Mouse (Mus musculus): ENCODE measurements at regions not wholly inside any gene's neighbourhood (a gene's known extent, or its start where the extent isn't known, plus 50 kb on each side); places are given as distances from the start of the nearest gene placed in this dataset.

DNA sequence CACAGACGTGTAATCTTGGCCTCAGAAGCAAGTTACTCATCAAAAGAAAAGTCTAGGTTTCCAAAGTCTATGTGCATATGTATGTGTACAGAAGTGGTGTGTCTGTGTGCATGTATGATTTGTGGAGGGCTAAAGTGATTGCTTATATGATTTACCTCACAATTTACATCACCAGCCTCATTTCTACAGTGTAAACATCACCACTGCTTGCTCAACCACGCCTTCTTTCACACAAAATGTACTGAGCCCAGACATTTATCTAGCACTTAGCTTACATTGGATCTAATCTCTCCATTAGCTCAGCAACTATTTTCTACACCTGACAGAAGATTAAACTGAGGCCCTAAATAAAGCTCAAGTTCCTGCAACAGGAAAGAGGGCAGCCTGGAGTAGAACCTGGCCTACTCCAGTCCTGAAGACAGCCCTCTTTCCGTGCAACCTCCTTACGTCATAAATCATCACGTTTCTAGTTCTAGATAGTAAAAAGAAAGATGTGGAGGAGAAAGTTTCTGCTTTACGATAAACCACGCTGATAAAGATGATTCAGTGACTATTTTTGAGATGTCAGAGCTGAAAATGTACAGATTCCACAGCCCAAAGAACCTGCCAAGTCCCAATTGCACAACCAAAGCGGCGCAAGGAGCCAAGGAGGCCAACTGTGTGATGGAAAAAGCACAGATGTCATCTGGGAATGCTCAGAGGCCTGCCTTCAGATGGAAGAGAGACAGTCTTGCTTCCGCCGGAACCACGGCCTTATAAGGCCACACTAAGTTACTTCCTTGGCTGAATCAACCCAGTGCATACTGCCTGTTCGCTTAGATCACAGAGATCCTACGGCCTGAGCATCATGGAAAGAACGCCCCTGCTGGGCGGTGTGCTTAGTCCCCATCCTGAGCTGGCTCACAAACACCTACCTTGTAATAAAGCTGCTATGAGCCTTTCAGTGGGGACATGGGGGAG is 72.5 kb upstream of the Thbs1 start:
- Histone ChIP-seq H3K4me1 (ENCODE audit: control insufficient read depth, insufficient read depth, insufficient read length, low read length) (peaks cover 4% of the 10 kb centered on the region; the same call in 1 of the 2 replicates), H3K27me3 (ENCODE audit: control insufficient read depth, insufficient read depth, low read length) (no peaks in the 10 kb centered on the region), H3K4me3 (ENCODE audit: low read depth, low read length) (no peak overlapping the region), H3K27ac (ENCODE audit: insufficient read depth, low read depth, low read length) (no peak overlapping the region; the same call in none of the 2 replicates), H3K36me3 (ENCODE audit: control insufficient read depth, insufficient read depth, low read length) (no peaks in the 10 kb centered on the region)
- WGBS: 73% methylated on average over 16 of the region's 16 CpGs
- TF ChIP-seq POLR2A (IDR thresholded peaks at IDR 0.05; ENCODE audit: low read depth, low read length) (no peak), CTCF (IDR thresholded peaks at IDR 0.05; ENCODE audit: extremely low read depth, insufficient read length, insufficient replicate concordance, low read depth, low read length) (no peak)

DNA sequence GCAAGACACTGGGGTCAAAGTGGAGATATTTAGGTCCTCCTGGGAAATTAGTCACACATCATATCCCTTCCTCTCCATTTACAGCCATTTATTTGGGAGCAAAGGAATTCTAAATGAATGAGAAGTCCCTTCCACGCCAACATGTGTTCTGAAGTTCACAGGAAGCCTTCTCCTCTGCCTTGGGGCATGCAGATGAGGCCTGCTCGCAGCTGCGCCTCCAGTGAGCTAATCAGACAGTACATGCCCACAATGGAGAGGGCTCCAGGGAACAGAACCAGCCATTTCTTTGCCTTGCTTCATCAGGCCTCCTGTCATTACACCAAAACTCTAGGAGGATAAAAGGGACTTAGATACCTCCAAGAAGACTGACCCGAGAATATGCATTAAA is 71.9 kb upstream of the Thbs1 start:
- H3K36me3 ChIP-seq (ENCODE audit: control insufficient read depth, insufficient read depth, low read length): no peaks in the 10 kb centered on the region
- H3K4me1 ChIP-seq (ENCODE audit: control insufficient read depth, insufficient read depth, insufficient read length, low read length): peaks cover 4% of the 10 kb centered on the region; the same call in 1 of the 2 replicates
- H3K27ac ChIP-seq (ENCODE audit: insufficient read depth, low read depth, low read length): no peak overlapping the region; the same call in 1 of the 2 replicates
- 86% methylated on average over 4 of the region's 4 CpGs for WGBS
- H3K27me3 ChIP-seq (ENCODE audit: control insufficient read depth, insufficient read depth, low read length): no peaks in the 10 kb centered on the region
- TF ChIP-seq CTCF (IDR thresholded peaks at IDR 0.05; ENCODE audit: extremely low read depth, insufficient read length, insufficient replicate concordance, low read depth, low read length) (no peak), POLR2A (IDR thresholded peaks at IDR 0.05; ENCODE audit: low read depth, low read length) (no peak)
- H3K4me3 ChIP-seq (ENCODE audit: low read depth, low read length): no peak overlapping the region

DNA sequence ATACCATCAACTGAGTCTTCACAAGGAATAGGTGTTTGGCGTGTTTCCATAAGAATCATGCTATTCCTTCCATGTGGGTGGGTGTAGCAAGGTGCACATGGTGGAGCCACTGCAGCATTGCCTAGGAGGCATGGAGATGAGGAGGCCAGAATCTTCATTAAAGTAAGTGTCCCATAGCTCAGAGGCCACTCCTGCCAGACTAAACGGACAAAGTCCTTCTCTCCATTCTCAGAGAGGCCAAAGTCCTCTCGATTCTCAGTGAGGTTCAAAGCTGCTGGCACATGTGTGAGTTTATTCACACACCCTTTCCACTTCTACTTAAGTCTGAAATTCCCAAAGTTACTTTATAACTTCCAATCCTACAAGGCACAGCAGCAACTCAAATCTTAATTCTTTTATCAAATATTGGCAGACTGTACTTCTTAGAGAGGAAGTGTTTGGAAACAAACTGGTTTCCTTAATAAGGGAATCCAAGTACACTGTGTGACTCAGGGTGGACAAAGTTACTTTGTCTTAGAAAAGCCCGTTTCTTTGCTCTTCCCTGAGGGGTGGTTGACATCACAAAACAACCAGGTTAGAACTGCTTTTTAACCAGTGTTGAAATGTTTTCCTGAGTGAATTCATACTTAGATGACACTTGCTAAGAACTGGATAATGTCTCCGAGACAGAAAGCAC is 69.2 kb upstream of the Thbs1 start:
- no peaks in the 10 kb centered on the region for H3K36me3 ChIP-seq (ENCODE audit: control insufficient read depth, insufficient read depth, low read length)
- 28% methylated on average over 5 of the region's 5 CpGs for WGBS
- no peak overlapping the region for H3K4me3 ChIP-seq (ENCODE audit: low read depth, low read length)
- no peak overlapping the region for H3K27ac ChIP-seq (ENCODE audit: insufficient read depth, low read depth, low read length)
- H3K4me1 ChIP-seq (ENCODE audit: control insufficient read depth, insufficient read depth, insufficient read length, low read length): peaks cover 4% of the 10 kb centered on the region; the same call in 1 of the 2 replicates
- no peaks in the 10 kb centered on the region for H3K27me3 ChIP-seq (ENCODE audit: control insufficient read depth, insufficient read depth, low read length)
- TF ChIP-seq CTCF (IDR thresholded peaks at IDR 0.05; ENCODE audit: extremely low read depth, insufficient read length, insufficient replicate concordance, low read depth, low read length) (no peak), POLR2A (IDR thresholded peaks at IDR 0.05; ENCODE audit: low read depth, low read length) (no peak)

DNA sequence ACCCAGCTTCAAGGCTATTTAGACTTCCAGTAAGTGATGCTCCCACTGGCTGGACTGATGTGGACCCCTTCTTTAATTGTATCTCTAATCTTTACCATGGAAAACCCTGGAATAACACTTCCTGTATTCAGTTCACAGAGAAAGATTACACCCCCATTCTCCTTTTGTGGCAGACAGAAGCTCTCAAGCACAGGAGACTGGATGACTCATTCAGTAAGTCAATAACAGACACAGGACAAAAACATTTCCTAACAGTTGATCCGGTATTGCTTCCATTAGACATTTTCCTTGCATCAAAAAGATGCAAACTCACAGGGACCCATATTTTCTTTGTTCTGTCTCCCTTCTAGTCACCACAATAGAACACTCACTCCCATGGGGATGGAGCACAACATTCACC is 67.0 kb upstream of the Thbs1 start:
- Histone ChIP-seq H3K36me3 (ENCODE audit: control insufficient read depth, insufficient read depth, low read length) (no peaks in the 10 kb centered on the region), H3K27me3 (ENCODE audit: control insufficient read depth, insufficient read depth, low read length) (no peaks in the 10 kb centered on the region), H3K4me3 (ENCODE audit: low read depth, low read length) (no peak overlapping the region), H3K4me1 (ENCODE audit: control insufficient read depth, insufficient read depth, insufficient read length, low read length) (peaks cover 4% of the 10 kb centered on the region; the same call in 1 of the 2 replicates), H3K27ac (ENCODE audit: insufficient read depth, low read depth, low read length) (no peak overlapping the region)
- TF ChIP-seq CTCF (IDR thresholded peaks at IDR 0.05; ENCODE audit: extremely low read depth, insufficient read length, insufficient replicate concordance, low read depth, low read length) (no peak), POLR2A (IDR thresholded peaks at IDR 0.05; ENCODE audit: low read depth, low read length) (no peak)
- 9% methylated on average over 1 of the region's 1 CpGs for WGBS

DNA sequence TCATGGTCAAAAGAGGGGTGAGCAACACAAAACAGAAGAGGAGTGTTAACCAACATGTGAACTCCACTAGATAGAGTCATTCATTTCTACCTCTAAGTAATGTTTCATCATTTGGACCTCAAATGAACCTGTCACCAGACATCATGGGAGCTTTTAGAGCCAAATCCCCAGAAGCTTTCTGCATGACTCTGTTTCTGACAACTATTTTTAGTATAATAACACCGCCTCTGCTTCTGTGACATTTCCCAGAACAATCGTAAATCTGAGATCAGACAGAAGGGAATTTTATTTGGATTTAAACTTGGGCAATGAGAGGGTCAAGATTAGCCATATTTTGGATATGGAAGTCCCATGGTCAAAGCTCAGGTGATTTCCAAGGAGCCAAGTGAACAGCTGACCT is 61.4 kb upstream of the Thbs1 start:
- H3K27ac ChIP-seq (ENCODE audit: insufficient read depth, low read depth, low read length): no peak overlapping the region
- no peak overlapping the region for H3K4me3 ChIP-seq (ENCODE audit: low read depth, low read length)
- H3K36me3 ChIP-seq (ENCODE audit: control insufficient read depth, insufficient read depth, low read length): no peaks in the 10 kb centered on the region
- 85% methylated on average over 2 of the region's 2 CpGs for WGBS
- no peaks in the 10 kb centered on the region for H3K27me3 ChIP-seq (ENCODE audit: control insufficient read depth, insufficient read depth, low read length)
- TF ChIP-seq POLR2A (IDR thresholded peaks at IDR 0.05; ENCODE audit: low read depth, low read length) (no peak), CTCF (IDR thresholded peaks at IDR 0.05; ENCODE audit: extremely low read depth, insufficient read length, insufficient replicate concordance, low read depth, low read length) (no peak)
- no peaks in the 10 kb centered on the region for H3K4me1 ChIP-seq (ENCODE audit: control insufficient read depth, insufficient read depth, insufficient read length, low read length)

DNA sequence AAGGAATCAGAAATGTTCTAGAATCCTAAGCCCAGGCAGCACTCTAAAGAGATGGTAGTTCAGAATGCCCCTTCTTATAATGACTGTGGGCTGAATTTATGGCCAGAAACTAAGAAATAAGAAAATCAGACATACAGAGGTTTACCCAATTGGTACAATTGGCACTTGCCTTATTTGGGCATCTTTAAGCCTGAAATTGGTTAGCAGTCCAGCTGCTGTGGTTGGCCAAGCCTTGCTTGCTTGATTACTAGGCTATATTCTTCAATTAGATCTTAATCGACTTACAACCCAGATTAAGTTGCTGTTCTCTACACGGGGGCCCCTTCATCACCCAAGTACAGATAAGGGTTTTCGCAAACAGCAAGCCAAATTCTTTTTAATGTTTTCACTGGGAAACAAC is 60.1 kb upstream of the Thbs1 start:
- H3K36me3 ChIP-seq (ENCODE audit: control insufficient read depth, insufficient read depth, low read length): no peaks in the 10 kb centered on the region
- TF ChIP-seq CTCF (IDR thresholded peaks at IDR 0.05; ENCODE audit: extremely low read depth, insufficient read length, insufficient replicate concordance, low read depth, low read length): no peak
- no peak for TF ChIP-seq POLR2A (IDR thresholded peaks at IDR 0.05; ENCODE audit: low read depth, low read length)
- no peaks in the 10 kb centered on the region for H3K27me3 ChIP-seq (ENCODE audit: control insufficient read depth, insufficient read depth, low read length)
- 75% methylated on average over 3 of the region's 3 CpGs for WGBS
- no peaks in the 10 kb centered on the region for H3K4me1 ChIP-seq (ENCODE audit: control insufficient read depth, insufficient read depth, insufficient read length, low read length)
- no peak overlapping the region for H3K4me3 ChIP-seq (ENCODE audit: low read depth, low read length)
- no peak overlapping the region for H3K27ac ChIP-seq (ENCODE audit: insufficient read depth, low read depth, low read length)

DNA sequence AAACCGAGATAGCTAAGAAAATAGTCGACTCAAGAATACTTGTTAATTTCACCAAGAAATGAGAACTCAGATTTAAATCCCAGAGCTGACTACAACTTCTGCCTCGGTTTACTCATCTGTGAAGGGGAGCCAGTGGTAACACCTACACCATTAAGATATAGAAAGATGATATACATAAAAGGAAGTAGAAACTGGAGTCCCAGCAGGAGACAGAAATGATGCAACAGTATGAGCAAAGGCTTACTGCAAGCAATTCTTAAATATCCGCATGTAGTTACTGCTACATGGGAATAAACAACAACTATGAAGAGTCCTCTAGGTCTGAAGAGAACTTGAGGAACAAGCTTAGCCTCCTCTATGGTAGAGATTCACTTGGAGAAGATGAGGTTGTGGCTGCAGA is 58.2 kb upstream of the Thbs1 start:
- no peak overlapping the region for H3K4me3 ChIP-seq (ENCODE audit: low read depth, low read length)
- 86% methylated on average over 4 of the region's 4 CpGs for WGBS

More for the DNA sequence above, 58.2 kb upstream of the Thbs1 start:
- no peaks in the 10 kb centered on the region for H3K27me3 ChIP-seq (ENCODE audit: control insufficient read depth, insufficient read depth, low read length)
- H3K4me1 ChIP-seq (ENCODE audit: control insufficient read depth, insufficient read depth, insufficient read length, low read length): no peaks in the 10 kb centered on the region
- H3K27ac ChIP-seq (ENCODE audit: insufficient read depth, low read depth, low read length): no peak overlapping the region
- no peaks in the 10 kb centered on the region for H3K36me3 ChIP-seq (ENCODE audit: control insufficient read depth, insufficient read depth, low read length)
- TF ChIP-seq CTCF (IDR thresholded peaks at IDR 0.05; ENCODE audit: extremely low read depth, insufficient read length, insufficient replicate concordance, low read depth, low read length) (no peak), POLR2A (IDR thresholded peaks at IDR 0.05; ENCODE audit: low read depth, low read length) (no peak)

All from small intestine, adult 2 months (tissue).